In the genomic region with DNA sequence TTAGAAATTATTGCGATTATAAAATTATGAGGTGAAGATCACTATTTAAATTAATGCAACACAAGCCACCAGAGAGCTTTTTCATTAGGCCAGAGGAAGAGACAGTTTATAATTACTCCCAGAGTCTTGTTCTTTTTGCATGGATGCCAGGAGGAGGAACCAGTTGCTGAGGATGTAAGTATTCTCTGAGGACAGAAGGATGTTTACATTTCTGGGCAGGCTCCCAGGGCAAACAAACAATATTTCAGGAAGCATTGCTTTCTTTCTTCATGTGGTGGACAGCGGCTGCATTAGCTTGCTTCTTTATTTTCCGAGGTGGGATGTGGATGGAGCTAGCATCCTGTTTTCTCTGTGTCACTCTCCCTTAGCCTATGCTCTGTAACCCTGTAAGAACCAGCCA, we compare ENCODE assay signal across 22 mouse cellular contexts. TPM values are rescaled to one million over a fixed set of nuclear protein-coding genes. Genes with fewer than 3 reads are reported as not detected.
"Had no signal": no experiment of that assay in that cellular context is flagged by ENCODE, and none has a peak within 500 bp of the region (broad histone marks: within the 10 kb centered on the region; RNA-seq: fewer than 3 reads in every experiment).

No protein-coding gene starts in this region.

- H3K9ac ChIP-seq: limb, embryonic 13.5 days; liver, embryonic 14.5 days; neural tube, embryonic 13.5 days; stomach, embryonic 15.5 days had no signal

- H3K27me3 ChIP-seq: limb, embryonic 13.5 days; neural tube, embryonic 13.5 days; stomach, embryonic 15.5 days had no signal

- ATAC-seq: inflammation-experienced regulatory T-cells, adult 6 months; midbrain, embryonic 16.5 days had no signal

- H3K4me1 ChIP-seq: limb, embryonic 13.5 days; midbrain, embryonic 10.5 days; neural tube, embryonic 13.5 days; stomach, embryonic 15.5 days had no signal

- H3K4me3 ChIP-seq: layer of hippocampus, adult 2 months; limb, embryonic 13.5 days; midbrain, embryonic 10.5 days; neural tube, embryonic 13.5 days; stomach, embryonic 15.5 days had no signal

- DNase-seq: kidney, adult 8-10 months; kidney, postnatal 4 days; left cerebral cortex, postnatal 4 days; right cerebral cortex, postnatal 14 days; thymus, adult 2 months; thymus, postnatal 25 days had no signal

- H3K9me3 ChIP-seq: limb, embryonic 13.5 days; midbrain, embryonic 10.5 days; neural tube, embryonic 13.5 days; stomach, embryonic 15.5 days had no signal

- H3K4me2 ChIP-seq: limb, embryonic 13.5 days; neural tube, embryonic 13.5 days; stomach, embryonic 15.5 days had no signal

- H3K36me3 ChIP-seq: limb, embryonic 13.5 days; midbrain, embryonic 10.5 days; neural tube, embryonic 13.5 days; stomach, embryonic 15.5 days had no signal

- H3K27ac ChIP-seq: layer of hippocampus, adult 2 months; limb, embryonic 13.5 days; liver, embryonic 14.5 days; midbrain, embryonic 10.5 days; neural tube, embryonic 13.5 days; stomach, embryonic 15.5 days had no signal

RNA-seq across cellular contexts. Expression of a gene that starts 41.7 kb away (rescaled TPM):
- total RNA-seq: layer of hippocampus, adult 2 months; layer of hippocampus, postnatal 14 days; left cerebral cortex, adult 18-20 months; left cerebral cortex, postnatal 10 days; left cerebral cortex, postnatal 4 days; liver, adult 2 months; megakaryocyte, adult 5-6 weeks had no signal
- polyA plus RNA-seq: inflammation-experienced regulatory T-cells, adult 6 months; kidney, embryonic 16.5 days; limb, embryonic 13.5 days; liver, adult 2 months; liver, embryonic 14.5 days; midbrain, embryonic 10.5 days; midbrain, embryonic 16.5 days; neural tube, embryonic 13.5 days; spleen, adult 2 months; stomach, embryonic 15.5 days; thymus, adult 2 months; urinary bladder, adult 2 months had no signal

RNA-seq across cellular contexts. Expression of a gene that starts 51.1 kb away (rescaled TPM):
- total RNA-seq: left cerebral cortex, postnatal 4 days had no signal
- polyA plus RNA-seq: midbrain, embryonic 16.5 days had no signal
